Mouse (Mus musculus): ENCODE measurements around the gene Gm281. TPM values are rescaled to one million over a fixed set of nuclear protein-coding genes. Genes with fewer than 3 reads are reported as not detected.
"Not testable (repeated sequence)": the region's sequence is repeated elsewhere in the genome, so short reads cannot be mapped to it uniquely, and the experiment has no call there.

Gm281 gene
- polyA plus RNA-seq (2015; fragmentation: Nextera tagmentation; extraction: Ambion mirVana) = 0.06 TPM in 1 of 2 replicates, not detected in the other

DNA sequence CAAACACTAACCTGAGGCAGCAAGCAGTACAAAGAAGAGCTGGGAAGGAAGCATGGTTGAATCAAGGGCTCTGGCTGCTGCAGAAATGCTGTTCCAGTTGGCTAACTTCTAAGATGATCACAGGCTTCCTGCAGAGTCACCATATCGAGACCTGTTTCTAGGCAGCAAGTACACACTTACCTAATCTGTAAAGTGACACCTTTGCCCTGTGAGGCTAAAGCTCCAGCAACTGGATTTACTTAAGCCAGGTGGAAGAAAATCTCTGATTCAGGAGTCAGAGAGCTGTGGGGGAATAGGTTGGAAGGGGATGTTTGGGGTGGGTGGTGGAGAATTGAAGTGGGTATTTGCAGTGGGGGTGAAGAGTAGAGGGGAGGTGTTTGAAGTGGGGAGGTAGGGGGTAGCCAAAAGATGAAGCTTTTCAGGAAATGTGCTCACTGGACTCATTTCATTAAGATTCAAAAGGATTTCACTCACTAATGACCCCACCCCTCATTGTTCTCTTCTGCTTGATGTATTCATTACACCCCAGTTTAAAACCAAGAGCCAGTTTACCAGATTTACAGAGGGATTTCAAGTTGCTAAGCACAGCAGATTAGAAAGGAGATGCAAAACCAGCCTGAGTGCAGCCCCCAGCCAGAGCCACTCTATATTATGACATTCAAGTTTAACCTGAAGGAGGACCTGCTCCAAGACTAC, at the start of gene Gm281:
Gene Gm281, minus strand, starts transcription at position 92 of the 696 bp plus-strand sequence.
- H3K27me3 ChIP-seq (ENCODE audit: control insufficient read depth, insufficient read depth, low read length) = no peaks in the 10 kb centered on the region
- 32% methylated on average over 1 of the region's 1 CpGs for WGBS
- H3K27ac ChIP-seq (ENCODE audit: low read length) = no peak within 1 kb of the TSS
- no peaks in the 10 kb centered on the region for H3K36me3 ChIP-seq (ENCODE audit: control insufficient read depth, insufficient read depth)
- H3K4me1 ChIP-seq (ENCODE audit: control insufficient read depth, insufficient read depth, low read length) = no peaks in the 10 kb centered on the region
- no peak within 1 kb of the TSS for H3K4me3 ChIP-seq (ENCODE audit: low read length)
- ATAC-seq (replicated peaks; ENCODE audit: extremely low read depth, insufficient read depth, low FRiP score) = no peak
- H3K9ac ChIP-seq (ENCODE audit: low read length) = no peak within 1 kb of the TSS
- no peaks in the 10 kb centered on the region for H3K9me3 ChIP-seq (replicated peaks; ENCODE audit: control insufficient read depth, low read length)
- H3K4me2 ChIP-seq (ENCODE audit: low read depth, low read length) = no peak within 1 kb of the TSS

DNA sequence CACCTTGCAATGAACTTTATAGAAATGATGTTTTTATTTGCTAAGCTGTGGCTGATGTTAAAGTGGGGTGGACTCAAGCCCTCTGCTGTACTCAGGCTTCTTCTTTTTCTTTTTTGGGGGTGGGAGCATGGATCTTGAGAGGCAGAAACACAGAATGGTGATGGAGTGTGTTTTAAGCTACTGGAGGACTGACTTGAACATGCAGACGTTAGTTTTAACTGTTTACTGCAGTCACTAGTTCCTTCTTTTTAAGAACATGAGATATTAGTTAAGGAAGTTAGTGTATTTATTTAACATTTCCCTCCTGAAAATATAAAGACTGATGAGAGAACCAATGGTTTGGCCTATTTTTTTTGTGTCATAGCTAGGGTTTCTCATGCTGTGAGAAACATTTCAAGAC, 49.2 kb upstream of the Gm281 start:
- H3K27me3 ChIP-seq (ENCODE audit: control insufficient read depth, insufficient read depth, low read length) = no peaks in the 10 kb centered on the region
- H3K4me2 ChIP-seq (ENCODE audit: low read depth, low read length) = no peak overlapping the region
- 56% methylated on average over 1 of the region's 1 CpGs for WGBS
- no peak for ATAC-seq (replicated peaks; ENCODE audit: extremely low read depth, insufficient read depth, low FRiP score)
- H3K4me1 ChIP-seq (ENCODE audit: control insufficient read depth, insufficient read depth, low read length) = peaks cover 11% of the 10 kb centered on the region
- H3K9ac ChIP-seq (ENCODE audit: low read length) = no peak overlapping the region
- no peak overlapping the region for H3K27ac ChIP-seq (ENCODE audit: low read length)
- no peak overlapping the region for H3K4me3 ChIP-seq (ENCODE audit: low read length)
- H3K9me3 ChIP-seq (replicated peaks; ENCODE audit: control insufficient read depth, low read length) = no peaks in the 10 kb centered on the region
- H3K36me3 ChIP-seq (ENCODE audit: control insufficient read depth, insufficient read depth) = no peaks in the 10 kb centered on the region

DNA sequence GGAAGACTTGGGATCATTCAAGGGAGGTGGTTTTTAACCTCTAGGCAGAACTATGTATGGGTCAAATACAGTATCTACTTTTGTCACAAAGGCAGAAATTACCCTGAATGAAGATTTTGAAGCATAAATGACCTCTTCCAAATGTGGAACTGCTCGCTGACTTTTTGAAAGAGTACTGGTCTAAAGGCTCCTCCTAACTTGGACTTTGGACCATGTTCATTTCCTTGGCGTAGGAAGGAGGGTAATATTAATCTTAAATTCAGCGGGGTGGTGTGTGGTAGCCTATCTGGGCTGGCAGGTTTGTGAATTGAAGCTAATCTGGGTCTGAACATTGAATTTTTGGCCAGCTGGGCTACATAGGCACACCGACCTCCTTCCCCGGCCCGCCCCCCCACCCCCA, 48.2 kb upstream of the Gm281 start:
- Histone ChIP-seq H3K27ac (ENCODE audit: low read length) (no peak overlapping the region), H3K4me3 (ENCODE audit: low read length) (no peak overlapping the region), H3K9ac (ENCODE audit: low read length) (no peak overlapping the region), H3K27me3 (ENCODE audit: control insufficient read depth, insufficient read depth, low read length) (no peaks in the 10 kb centered on the region), H3K4me2 (ENCODE audit: low read depth, low read length) (no peak overlapping the region), H3K9me3 (replicated peaks; ENCODE audit: control insufficient read depth, low read length) (no peaks in the 10 kb centered on the region), H3K36me3 (ENCODE audit: control insufficient read depth, insufficient read depth) (no peaks in the 10 kb centered on the region), H3K4me1 (ENCODE audit: control insufficient read depth, insufficient read depth, low read length) (peaks cover 14% of the 10 kb centered on the region)
- WGBS = 87% methylated on average over 6 of the region's 6 CpGs
- no peak for ATAC-seq (replicated peaks; ENCODE audit: extremely low read depth, insufficient read depth, low FRiP score)

GRCm38 (mm10) chr14:13961401-13962112, 47.3 kb upstream of the Gm281 start, which contains the start of the genes Atxn7 and Thoc7:
Gene Atxn7, plus strand, starts transcription at chr14:13961440.
Gene Thoc7, minus strand, starts transcription at chr14:13961852.
- H3K4me3 ChIP-seq (ENCODE audit: low read length) = peak within 1 kb of the TSS; percentile 79
- H3K9me3 ChIP-seq (replicated peaks; ENCODE audit: control insufficient read depth, low read length) = no peaks in the 10 kb centered on the region
- H3K36me3 ChIP-seq (ENCODE audit: control insufficient read depth, insufficient read depth) = peaks cover 2% of the 10 kb centered on the region; the same call in 1 of the 2 replicates
- peaks cover 16% of the 10 kb centered on the region for H3K4me1 ChIP-seq (ENCODE audit: control insufficient read depth, insufficient read depth, low read length)
- ATAC-seq (replicated peaks; ENCODE audit: extremely low read depth, insufficient read depth, low FRiP score) = peak; percentile 49
- WGBS = 4% methylated on average over 37 of the region's 56 CpGs
- H3K4me2 ChIP-seq (ENCODE audit: low read depth, low read length) = peak within 1 kb of the TSS; percentile 75
- peak within 1 kb of the TSS; percentile 99 for H3K9ac ChIP-seq (ENCODE audit: low read length)
- H3K27me3 ChIP-seq (ENCODE audit: control insufficient read depth, insufficient read depth, low read length) = no peaks in the 10 kb centered on the region
- peak within 1 kb of the TSS; percentile 86 for H3K27ac ChIP-seq (ENCODE audit: low read length)

GRCm38 (mm10) chr14:13960482-13961325, 46.4 kb upstream of the Gm281 start:
- H3K36me3 ChIP-seq (ENCODE audit: control insufficient read depth, insufficient read depth) = peaks cover 4% of the 10 kb centered on the region
- under 1% methylated on average over 58 of the region's 75 CpGs for WGBS
- H3K27ac ChIP-seq (ENCODE audit: low read length) = peak overlapping the region; percentile 86

DNA sequence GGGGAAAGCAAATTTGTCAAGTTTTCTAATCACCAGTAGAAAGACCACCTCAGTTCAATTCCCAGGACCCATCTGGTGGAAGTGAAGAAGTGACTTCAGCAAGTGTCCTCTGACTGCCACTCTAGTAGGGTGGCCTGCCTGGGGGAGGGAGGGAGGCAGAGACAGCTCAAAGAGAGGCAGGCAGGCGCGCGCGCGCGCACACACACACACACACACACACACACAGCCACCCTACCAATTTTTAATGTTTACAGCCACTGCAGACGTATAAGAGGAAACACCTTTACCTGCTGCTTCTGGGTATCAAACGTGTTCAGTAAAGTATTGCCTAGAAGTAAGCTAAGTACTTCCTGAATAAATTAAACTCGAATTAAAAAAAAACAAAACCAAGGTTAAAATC, 45.8 kb upstream of the Gm281 start:
- peaks cover 16% of the 10 kb centered on the region for H3K4me1 ChIP-seq (ENCODE audit: control insufficient read depth, insufficient read depth, low read length)
- no peaks in the 10 kb centered on the region for H3K27me3 ChIP-seq (ENCODE audit: control insufficient read depth, insufficient read depth, low read length)
- peak; percentile 46; the same call in 1 of the 2 replicates for ATAC-seq (replicated peaks; ENCODE audit: extremely low read depth, insufficient read depth, low FRiP score)
- H3K4me3 ChIP-seq (ENCODE audit: low read length) = peak overlapping the region; percentile 79
- H3K36me3 ChIP-seq (ENCODE audit: control insufficient read depth, insufficient read depth) = peaks cover 8% of the 10 kb centered on the region
- WGBS = 1% methylated on average over 9 of the region's 9 CpGs
- H3K9me3 ChIP-seq (replicated peaks; ENCODE audit: control insufficient read depth, low read length) = no peaks in the 10 kb centered on the region
- peak overlapping the region; percentile 99 for H3K9ac ChIP-seq (ENCODE audit: low read length)
- H3K27ac ChIP-seq (ENCODE audit: low read length) = peak overlapping the region; percentile 86
- peak overlapping the region; percentile 68 for H3K4me2 ChIP-seq (ENCODE audit: low read depth, low read length)

More at GRCm38 (mm10) chr14:13960482-13961325, 46.4 kb upstream of the Gm281 start:
- no peaks in the 10 kb centered on the region for H3K9me3 ChIP-seq (replicated peaks; ENCODE audit: control insufficient read depth, low read length)
- ATAC-seq (replicated peaks; ENCODE audit: extremely low read depth, insufficient read depth, low FRiP score) = peak; percentile 90
- H3K27me3 ChIP-seq (ENCODE audit: control insufficient read depth, insufficient read depth, low read length) = no peaks in the 10 kb centered on the region
- H3K4me3 ChIP-seq (ENCODE audit: low read length) = peak overlapping the region; percentile 79
- peak overlapping the region; percentile 99 for H3K9ac ChIP-seq (ENCODE audit: low read length)
- peak overlapping the region; percentile 68 for H3K4me2 ChIP-seq (ENCODE audit: low read depth, low read length)
- peaks cover 16% of the 10 kb centered on the region for H3K4me1 ChIP-seq (ENCODE audit: control insufficient read depth, insufficient read depth, low read length)

DNA sequence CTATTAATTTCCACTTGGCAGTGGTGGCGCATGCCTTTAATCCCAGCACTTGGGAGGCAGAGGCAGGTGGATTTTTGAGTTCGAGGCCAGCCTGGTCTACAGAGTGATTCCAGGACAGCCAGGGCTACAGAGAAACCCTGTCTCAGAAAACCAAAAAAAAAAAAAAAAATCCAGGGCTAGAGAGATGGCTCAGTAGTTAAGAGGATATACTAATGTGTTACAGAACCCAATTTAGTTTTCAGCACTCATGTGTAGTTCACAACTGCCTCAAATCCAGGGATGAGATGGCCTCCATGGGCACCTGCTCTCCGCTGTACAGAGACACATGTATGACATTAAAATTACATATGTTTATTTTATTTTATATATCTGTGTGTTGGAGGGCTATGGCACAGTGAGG, 37.9 kb upstream of the Gm281 start:
- H3K4me2 ChIP-seq (ENCODE audit: low read depth, low read length); H3K27ac ChIP-seq (ENCODE audit: low read length); H3K4me1 ChIP-seq (ENCODE audit: control insufficient read depth, insufficient read depth, low read length); ATAC-seq (replicated peaks; ENCODE audit: extremely low read depth, insufficient read depth, low FRiP score); H3K4me3 ChIP-seq (ENCODE audit: low read length); H3K9ac ChIP-seq (ENCODE audit: low read length); H3K27me3 ChIP-seq (ENCODE audit: control insufficient read depth, insufficient read depth, low read length); H3K9me3 ChIP-seq (replicated peaks; ENCODE audit: control insufficient read depth, low read length): not testable (repeated sequence)
- 92% methylated on average over 3 of the region's 3 CpGs for WGBS
- H3K36me3 ChIP-seq (ENCODE audit: control insufficient read depth, insufficient read depth) = peaks cover 38% of the 10 kb centered on the region

- 0 out of 2 replicates have a peak, but pooled peaks cover 2% of the 10 kb centered on the region for H3K4me1 ChIP-seq (ENCODE audit: control insufficient read depth, insufficient read depth, low read length)
- ATAC-seq (replicated peaks; ENCODE audit: extremely low read depth, insufficient read depth, low FRiP score) = no peak
- no peak overlapping the region for H3K9ac ChIP-seq (ENCODE audit: low read length)
- peaks cover 33% of the 10 kb centered on the region for H3K36me3 ChIP-seq (ENCODE audit: control insufficient read depth, insufficient read depth)
- no peak overlapping the region for H3K4me3 ChIP-seq (ENCODE audit: low read length)
- no peak overlapping the region for H3K4me2 ChIP-seq (ENCODE audit: low read depth, low read length)
- no peaks in the 10 kb centered on the region for H3K27me3 ChIP-seq (ENCODE audit: control insufficient read depth, insufficient read depth, low read length)
- no peaks in the 10 kb centered on the region for H3K9me3 ChIP-seq (replicated peaks; ENCODE audit: control insufficient read depth, low read length)
- H3K27ac ChIP-seq (ENCODE audit: low read length) = no peak overlapping the region
Observed at GRCm38 (mm10) chr14:13950401-13950800, 36.1 kb upstream of the Gm281 start.
